Mouse (Mus musculus): ENCODE results near the gene Olfr875. TPM values are rescaled to one million over a fixed set of nuclear protein-coding genes. Genes with fewer than 3 reads are reported as not detected.
"Not testable (repeated sequence)": the region's sequence is repeated elsewhere in the genome, so short reads cannot be mapped to it uniquely, and the experiment has no call there.

Olfr875 gene
- not detected in 2 replicates for total RNA-seq (2015)
- total RNA-seq (2017) = not detected in 2 replicates

GRCm38 (mm10) chr9:37771759-37772158 lies at the start of gene Olfr875:
Olfr875 (plus strand) TSS chr9:37771857.
- ATAC-seq (ENCODE audit: poor library complexity, severe bottlenecking) = no peak

GRCm38 (mm10) chr9:37734310-37734709 lies 37.3 kb upstream of the Olfr875 start:
- no peak for ATAC-seq (ENCODE audit: poor library complexity, severe bottlenecking)

- no peak for ATAC-seq (ENCODE audit: poor library complexity, severe bottlenecking)
Measured at GRCm38 (mm10) chr9:37744806-37745205, 26.9 kb upstream of the Olfr875 start, which contains the start of gene Olfr874. Olfr874 (plus strand) TSS chr9:37745106.

- ATAC-seq (ENCODE audit: poor library complexity, severe bottlenecking) = no peak
Measured at GRCm38 (mm10) chr9:37750319-37751075, 21.2 kb upstream of the Olfr875 start.

- no peak for ATAC-seq (ENCODE audit: poor library complexity, severe bottlenecking)
Measured at GRCm38 (mm10) chr9:37751467-37751866, 20.2 kb upstream of the Olfr875 start.

GRCm38 (mm10) chr9:37752006-37752405 lies 19.7 kb upstream of the Olfr875 start:
- no peak for ATAC-seq (ENCODE audit: poor library complexity, severe bottlenecking)

GRCm38 (mm10) chr9:37761728-37762127 lies 9.9 kb upstream of the Olfr875 start:
- ATAC-seq (ENCODE audit: poor library complexity, severe bottlenecking) = no peak

- ATAC-seq (ENCODE audit: poor library complexity, severe bottlenecking) = no peak
Measured at GRCm38 (mm10) chr9:37762541-37762940, 9.1 kb upstream of the Olfr875 start.

- no peak for ATAC-seq (ENCODE audit: poor library complexity, severe bottlenecking)
Measured at GRCm38 (mm10) chr9:37770661-37771060, 996 bp upstream of the Olfr875 start.

- no peak for ATAC-seq (ENCODE audit: poor library complexity, severe bottlenecking)
Measured at GRCm38 (mm10) chr9:37782766-37783260, 11.2 kb downstream of the Olfr875 start.

GRCm38 (mm10) chr9:37783394-37784387 lies 12.0 kb downstream of the Olfr875 start:
- not testable (repeated sequence) for ATAC-seq (ENCODE audit: poor library complexity, severe bottlenecking)

GRCm38 (mm10) chr9:37786411-37786810 lies 14.8 kb downstream of the Olfr875 start:
- no peak for ATAC-seq (ENCODE audit: poor library complexity, severe bottlenecking)

GRCm38 (mm10) chr9:37802055-37802454 lies 30.4 kb downstream of the Olfr875 start:
- ATAC-seq (ENCODE audit: poor library complexity, severe bottlenecking) = no peak

GRCm38 (mm10) chr9:37802731-37803130 lies 31.1 kb downstream of the Olfr875 start, which contains the start of gene Olfr876:
Olfr876 (plus strand) TSS chr9:37803031.
- no peak for ATAC-seq (ENCODE audit: poor library complexity, severe bottlenecking)

- ATAC-seq (ENCODE audit: poor library complexity, severe bottlenecking) = no peak
Measured at GRCm38 (mm10) chr9:37807235-37807634, 35.6 kb downstream of the Olfr875 start.

GRCm38 (mm10) chr9:37808456-37808855 lies 36.8 kb downstream of the Olfr875 start:
- no peak for ATAC-seq (ENCODE audit: poor library complexity, severe bottlenecking)

- ATAC-seq (ENCODE audit: poor library complexity, severe bottlenecking) = no peak
Measured at GRCm38 (mm10) chr9:37808976-37809375, 37.3 kb downstream of the Olfr875 start.

GRCm38 (mm10) chr9:37814696-37815095 lies 43.0 kb downstream of the Olfr875 start:
- no peak for ATAC-seq (ENCODE audit: poor library complexity, severe bottlenecking)
